Mouse (Mus musculus) T-cell, adult 2 months (primary cell): ENCODE results near the gene Myl7.
A peak's percentile ranks its signal among the peaks of the same experiment; 100 is the strongest.

Source experiments
- DNase-seq: peaks from one replicate; pipeline ENCODE4 v3.0.0; 2022; ENCODE audit warnings: low spot score

Gene Myl7

DNA sequence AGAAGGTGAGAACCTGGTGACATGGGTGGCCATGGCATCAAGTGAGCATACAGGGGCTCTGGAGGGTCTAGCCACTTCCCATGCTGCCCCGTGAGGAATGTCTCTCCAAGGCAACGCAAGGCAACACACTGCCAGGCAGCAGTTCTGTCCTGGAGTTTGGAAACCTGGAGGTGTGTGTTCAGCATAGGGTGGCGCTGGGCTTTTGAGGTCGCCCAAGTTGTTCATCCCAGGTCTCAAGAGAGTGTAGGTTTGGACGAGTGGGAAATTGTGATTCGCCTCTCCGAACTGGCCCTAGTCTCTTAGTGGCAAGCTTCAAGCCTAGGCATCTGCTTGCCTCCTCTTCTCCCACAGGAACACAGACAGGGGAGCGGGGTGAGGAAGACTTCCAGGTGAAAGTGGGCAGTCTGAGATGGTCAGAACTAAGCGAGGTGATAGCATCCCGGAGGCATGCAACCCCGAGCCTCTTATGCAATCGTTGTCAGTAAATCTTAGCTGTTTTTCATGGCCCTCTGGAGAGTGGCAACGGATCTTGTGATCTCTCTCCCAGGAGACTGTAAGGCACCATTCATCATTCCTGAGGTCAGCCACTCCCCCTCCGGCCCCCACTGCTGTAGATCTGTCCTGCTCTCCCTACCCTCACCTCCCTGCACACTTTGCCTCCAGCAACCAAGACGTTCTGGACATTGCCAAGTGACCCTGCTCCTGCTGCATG is 36.0 kb downstream of the Myl7 start:
- DNase-seq = no peak

DNA sequence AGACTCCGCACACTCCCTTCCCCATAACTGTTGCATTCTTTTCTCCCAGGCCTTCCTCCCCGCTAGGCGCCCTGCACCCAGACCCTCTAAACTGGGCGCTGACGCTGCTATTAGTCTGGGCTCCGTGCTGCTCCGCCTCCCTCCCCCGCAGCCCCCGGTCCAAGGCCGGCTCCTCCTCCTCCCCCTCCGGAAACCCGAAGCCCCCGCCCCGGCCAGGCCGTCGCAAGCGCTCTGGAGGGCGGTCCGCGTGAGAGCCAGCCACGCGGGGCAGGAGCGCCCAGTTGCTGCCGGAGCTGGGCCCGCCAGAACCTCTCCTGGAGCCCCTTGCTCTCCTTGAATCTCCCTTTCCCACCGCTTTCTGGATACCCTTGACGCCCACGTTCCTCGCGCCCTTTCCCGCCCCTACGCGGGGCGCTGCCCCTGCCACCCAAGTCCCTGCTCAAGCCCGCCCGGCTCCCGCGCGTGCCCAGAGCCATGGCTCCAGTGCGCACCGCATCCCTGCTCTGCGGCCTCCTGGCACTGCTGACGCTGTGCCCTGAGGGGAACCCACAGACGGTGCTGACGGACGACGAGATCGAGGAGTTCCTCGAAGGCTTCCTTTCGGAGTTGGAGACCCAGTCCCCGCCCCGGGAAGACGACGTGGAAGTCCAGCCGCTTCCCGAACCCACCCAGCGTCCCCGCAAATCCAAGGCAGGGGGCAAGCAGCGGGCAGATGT is 36.7 kb downstream of the Myl7 start, which contains the start of gene Aebp1:
Gene Aebp1, plus strand, starts transcription at position 270 of the 716 bp plus-strand sequence.
- DNase-seq = peak; percentile 15

DNA sequence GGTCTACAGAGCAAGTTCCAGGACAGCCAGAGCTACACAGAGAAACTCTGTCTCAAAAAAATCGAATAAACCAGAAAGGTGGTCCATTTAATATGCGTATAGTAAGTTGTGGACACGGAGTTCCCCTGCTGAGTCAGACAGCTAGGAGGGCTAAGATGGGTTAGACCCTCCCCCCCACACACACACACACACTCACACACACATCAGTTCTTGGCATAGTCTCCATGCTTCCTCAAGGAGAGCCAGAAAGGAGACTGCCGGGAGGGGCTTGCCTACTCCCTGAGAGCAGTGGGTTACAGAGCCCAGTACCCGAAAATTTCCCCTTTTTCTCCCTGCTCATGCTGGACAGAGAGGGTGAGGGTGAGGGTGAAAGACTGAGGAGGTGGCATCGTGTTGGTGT is 37.9 kb downstream of the Myl7 start:
- DNase-seq = no peak

DNA sequence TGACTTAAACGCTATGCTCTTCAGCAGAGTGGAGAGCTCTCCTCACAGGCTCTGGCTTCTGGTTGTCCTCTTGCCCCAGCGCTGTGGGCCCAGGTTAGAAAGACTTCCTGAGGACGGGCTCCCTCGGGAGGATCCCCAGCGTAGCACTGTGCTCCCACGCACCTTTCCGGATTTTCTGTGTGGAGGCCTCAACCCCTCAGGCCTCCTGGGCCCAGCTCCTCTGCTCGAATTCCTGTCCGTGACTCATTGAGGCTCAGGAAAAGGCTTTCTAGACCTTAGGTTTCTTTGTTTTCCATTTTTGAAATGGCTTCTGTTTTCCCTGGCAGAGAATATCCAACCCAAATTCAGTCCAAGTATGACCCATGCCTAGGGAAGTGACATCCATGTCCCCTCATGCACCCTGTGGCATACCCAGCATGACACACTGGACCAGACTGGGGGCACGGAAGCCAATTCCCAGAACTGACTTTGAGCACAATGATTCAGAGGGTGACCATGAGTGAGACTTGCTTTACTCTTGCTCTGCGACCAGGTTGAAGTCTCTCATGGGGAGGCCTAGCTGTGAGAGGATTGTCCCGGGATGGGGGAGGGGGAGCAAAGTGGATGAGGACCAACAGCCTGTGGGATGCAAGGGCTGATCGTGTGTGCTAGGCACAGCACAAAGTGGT is 38.6 kb downstream of the Myl7 start:
- DNase-seq = no peak

DNA sequence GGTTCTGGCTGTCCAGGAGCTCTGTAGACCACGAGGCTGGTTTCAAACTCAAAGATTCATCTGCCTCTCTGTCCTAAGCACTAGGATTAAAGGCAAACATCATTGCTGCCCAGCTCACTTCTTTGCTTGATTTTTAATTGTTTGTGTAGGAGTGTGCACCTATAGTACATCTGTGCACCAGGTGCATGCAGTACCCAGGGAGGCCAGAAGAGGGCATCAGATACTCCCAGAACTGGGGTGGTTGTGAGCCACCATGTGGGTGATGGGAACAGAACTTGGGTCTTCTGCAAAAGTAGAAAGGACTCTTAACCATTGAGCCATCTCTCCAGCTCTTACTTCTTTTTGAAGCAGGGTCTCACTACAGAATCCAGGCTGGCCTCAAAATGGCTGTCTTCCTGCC is 39.9 kb downstream of the Myl7 start:
- DNase-seq = no peak

DNA sequence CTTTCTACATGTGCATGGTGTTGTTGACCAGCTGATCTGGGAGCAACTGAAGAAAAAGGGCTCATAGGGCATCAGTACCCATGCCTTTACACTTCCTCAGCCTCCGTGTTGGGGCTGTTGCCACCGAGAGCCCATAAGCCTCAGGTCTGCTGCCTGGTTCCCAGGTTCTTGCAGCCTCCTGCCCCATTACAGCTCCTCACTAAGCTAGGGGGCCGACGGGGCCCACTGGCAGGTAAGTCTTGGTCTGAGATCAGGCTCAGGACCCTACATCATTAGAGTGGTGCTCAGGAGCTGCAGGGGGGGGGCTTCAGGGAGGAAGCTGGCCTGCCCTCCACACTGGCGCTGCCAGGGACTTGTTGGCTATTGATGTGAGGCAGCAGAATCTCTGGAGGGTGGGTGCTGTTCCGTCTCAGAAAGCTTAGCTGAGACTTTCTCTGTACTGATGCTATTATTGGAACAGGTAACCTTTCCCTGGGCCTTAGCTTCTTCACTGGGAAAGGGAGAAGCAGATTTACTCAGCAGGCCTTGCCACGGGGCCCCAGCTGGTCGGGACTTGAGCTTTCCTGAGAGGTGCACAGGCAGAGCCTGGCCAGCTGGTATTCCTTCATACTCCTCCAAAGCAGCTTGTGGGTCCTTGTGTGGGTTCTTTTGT is 42.0 kb downstream of the Myl7 start:
- no peak for DNase-seq

DNA sequence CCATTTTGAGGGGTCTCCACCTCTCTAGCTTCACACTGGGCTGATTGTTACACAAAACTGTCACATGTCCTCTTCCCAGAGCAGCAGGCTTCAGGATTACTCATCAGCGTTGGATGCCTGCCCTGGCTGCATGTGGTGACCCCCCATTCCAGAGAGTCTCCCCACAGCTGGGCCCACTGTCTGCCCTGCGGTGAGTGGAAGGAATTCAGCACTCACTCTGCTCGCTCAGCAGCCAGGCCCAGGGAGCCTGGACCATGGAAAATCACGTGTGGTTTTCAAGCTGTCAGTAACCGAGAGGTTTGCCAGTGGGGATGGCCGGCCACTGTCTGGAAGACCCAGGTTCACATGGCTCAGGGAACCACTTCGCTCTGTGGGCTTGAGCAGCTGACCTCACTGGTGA is 42.7 kb downstream of the Myl7 start:
- DNase-seq = no peak

DNA sequence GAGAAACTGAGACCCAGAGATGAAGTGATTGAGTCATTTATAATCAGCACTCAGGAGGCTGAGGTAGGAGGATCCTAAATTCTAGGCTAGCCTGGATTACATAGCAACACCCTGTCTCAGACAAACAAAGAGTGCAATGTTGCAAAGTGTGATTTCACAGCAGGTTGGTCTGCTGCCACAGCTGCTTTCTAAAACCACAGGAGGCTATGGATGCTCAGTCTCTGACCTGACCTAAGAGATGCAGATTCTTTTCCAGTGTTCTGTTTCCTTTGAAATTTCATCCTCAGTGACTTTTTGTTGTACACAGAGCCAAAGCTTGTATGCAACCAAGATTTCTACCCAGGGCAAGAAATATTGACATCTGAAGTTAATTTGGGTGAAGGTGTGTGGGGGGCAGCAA is 43.1 kb downstream of the Myl7 start:
- DNase-seq = no peak

DNA sequence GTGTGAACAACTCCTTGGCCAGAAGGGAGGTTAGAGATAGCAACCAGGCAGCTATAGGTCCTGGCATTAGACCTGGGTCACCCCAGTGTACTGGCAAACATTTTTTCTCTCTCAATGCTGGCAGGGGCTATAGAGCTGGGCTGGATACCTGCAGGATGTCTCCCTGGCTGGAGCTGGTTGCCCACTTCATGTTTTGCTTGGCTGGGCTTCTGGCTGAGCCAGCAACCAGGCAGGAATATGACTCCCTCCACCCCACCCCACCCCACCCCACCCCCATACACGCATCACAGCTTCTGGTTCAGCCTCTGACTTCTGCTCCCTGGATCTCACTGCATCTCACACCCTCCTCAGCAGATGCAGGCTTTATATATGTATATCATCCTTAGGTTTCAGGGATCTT is 46.3 kb downstream of the Myl7 start:
- no peak for DNase-seq

DNA sequence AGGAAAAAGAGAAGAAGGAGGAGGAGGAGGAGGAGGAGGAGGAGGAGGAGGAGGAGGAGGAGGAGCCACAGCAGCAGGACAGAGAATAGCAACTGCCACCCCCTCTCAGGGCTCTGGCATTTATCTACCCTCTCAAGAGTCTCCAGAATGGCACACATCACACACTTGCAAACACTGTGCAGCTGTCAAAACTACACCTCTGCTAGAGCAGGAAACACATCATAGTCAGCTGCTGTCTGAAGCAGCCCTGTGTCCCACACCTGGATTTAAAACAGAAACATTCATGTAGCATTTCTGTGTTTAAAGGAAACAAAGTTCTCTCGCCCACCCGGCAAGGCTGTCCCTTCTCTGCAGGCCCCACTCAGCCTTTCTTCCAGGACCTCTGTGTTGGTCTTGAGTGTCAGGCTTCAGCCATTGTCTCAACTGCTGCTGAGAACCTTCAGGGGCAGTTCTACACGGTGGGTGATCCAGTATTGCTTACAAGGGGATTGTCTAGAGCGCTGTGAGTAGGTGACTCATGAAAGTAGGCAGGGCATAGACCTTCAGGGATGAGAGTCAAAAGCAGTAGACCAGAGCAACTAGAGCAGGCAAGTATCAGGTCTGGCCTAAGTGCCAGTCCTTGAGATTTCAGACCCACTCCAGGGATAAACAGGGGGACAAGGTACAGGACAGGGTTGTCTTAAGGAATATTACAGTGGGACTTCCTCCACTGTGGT is 47.4 kb downstream of the Myl7 start:
- no peak for DNase-seq

DNA sequence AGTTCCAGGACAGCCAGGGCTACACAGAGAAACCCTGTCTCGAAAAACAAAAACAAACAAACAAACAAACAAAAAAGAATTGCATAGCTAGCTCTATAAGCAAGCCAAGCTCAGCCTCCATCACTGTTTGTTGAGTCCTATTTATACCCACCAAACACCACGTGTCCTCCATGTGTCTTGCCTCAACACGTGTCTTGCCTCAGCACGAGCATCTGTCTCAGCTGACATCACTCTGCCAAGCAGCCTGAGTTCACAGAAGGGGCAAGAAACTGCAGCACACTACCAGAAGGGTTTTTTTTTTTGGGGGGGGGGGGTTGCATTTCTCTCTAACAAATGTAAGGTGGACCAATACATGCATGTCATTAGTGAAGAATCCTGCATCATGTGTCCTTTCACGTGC is 48.1 kb downstream of the Myl7 start:
- DNase-seq = no peak

DNA sequence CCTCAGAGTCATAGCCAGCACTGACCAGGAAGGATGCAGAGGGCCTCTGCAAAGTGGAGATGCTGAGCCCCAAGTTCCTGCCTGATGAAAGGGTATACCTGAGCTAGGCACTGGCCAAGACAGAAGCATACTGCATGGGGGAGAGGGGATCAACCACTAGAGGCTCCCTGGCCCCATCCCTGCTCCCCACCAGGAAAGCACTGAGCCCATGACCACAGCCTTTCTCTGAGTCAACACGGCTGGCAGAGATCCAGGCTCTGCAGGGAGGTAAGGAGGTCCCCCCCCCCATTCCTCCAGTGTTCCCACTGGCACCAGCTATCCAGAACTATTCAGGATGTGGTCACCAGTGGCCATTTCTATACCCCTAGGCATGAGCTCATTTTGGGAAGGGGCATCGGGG is 49.3 kb downstream of the Myl7 start:
- no peak for DNase-seq

DNA sequence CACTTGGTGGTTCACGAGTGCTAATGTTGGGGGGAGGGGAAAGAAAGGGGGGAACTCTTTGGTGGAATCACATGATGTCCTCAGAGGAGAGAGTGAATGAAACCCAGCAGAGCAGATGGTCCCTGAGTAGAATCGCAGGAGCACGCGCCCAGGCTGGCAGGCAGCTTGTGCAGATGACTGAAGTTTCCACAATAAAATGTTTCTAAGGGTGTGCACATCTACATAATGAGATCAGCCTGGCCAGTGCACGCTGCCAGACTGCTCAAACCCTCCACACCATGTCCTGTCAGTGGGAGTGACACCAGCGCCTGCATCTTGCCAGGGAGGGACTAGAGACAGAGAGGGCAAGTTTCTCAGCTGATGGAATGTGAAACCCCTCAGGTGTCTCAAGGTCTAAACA is 49.8 kb downstream of the Myl7 start:
- DNase-seq = no peak

DNA sequence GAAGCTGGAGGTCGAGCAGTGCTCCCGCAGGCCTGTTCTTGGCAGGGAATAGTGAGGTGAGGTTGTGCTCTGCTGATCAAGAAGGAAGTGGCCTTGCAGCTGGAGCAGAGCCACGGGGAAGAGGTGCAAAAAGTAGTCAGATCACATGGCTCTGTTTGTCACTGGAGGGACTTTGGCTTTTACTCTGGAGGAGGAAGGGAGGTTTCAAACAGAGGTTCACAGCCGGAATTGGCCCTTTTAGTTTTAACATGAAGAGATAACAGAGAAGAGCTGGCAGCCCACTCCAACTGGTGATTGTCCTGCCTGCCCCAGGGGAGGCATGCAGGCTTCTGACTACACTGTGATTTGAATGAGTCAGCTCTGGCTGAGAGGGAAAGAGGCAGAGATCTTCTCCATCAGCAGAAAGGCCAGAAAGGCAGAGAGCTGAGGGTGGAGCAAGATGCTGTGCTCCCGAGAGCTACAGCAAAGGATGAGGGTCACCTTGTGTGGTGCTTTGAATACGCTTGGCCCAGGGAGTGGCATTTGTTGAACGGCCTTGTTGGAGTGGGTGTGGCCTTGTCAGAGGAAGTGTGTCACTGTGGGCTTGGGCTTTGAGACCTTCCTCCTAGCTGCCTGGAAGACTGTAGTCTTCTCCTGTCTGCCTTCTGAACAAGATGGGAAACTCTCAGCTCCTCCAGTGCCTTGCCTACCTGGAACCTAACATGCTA is 51.8 kb downstream of the Myl7 start:
- no peak for DNase-seq
